Mouse (Mus musculus) G1E (cell line): Measurements from ENCODE around the gene Mmp11.

ENCODE experiments used
- CTCF ChIP-seq: IDR thresholded peaks from 2 replicates; pipeline ENCODE4 v1.5.1; 2012; ENCODE audit warnings: low read depth, low read length, inconsistent platforms, mixed read lengths
- GATA1 ChIP-seq: IDR thresholded peaks from 2 replicates; pipeline ENCODE4 v1.6.1; 2012; ENCODE audit warnings: borderline replicate concordance, low read length, inconsistent platforms, mixed read lengths
- GATA2 ChIP-seq: IDR thresholded peaks from 2 replicates; pipeline ENCODE4 v1.6.1; 2012; ENCODE audit warnings: low read depth, low read length, inconsistent platforms, borderline replicate concordance
- POLR2AphosphoS5 ChIP-seq: IDR thresholded peaks from 2 replicates; pipeline ENCODE4 v1.6.1; 2012; ENCODE audit warnings: low read depth, low read length, inconsistent platforms; ENCODE audit not compliant: insufficient replicate concordance
- TAL1 ChIP-seq: conservative IDR thresholded peaks from 2 replicates; pipeline ENCODE4 v1.6.1; 2012; ENCODE audit warnings: low read depth, low read length, inconsistent platforms, mixed read lengths

DNA sequence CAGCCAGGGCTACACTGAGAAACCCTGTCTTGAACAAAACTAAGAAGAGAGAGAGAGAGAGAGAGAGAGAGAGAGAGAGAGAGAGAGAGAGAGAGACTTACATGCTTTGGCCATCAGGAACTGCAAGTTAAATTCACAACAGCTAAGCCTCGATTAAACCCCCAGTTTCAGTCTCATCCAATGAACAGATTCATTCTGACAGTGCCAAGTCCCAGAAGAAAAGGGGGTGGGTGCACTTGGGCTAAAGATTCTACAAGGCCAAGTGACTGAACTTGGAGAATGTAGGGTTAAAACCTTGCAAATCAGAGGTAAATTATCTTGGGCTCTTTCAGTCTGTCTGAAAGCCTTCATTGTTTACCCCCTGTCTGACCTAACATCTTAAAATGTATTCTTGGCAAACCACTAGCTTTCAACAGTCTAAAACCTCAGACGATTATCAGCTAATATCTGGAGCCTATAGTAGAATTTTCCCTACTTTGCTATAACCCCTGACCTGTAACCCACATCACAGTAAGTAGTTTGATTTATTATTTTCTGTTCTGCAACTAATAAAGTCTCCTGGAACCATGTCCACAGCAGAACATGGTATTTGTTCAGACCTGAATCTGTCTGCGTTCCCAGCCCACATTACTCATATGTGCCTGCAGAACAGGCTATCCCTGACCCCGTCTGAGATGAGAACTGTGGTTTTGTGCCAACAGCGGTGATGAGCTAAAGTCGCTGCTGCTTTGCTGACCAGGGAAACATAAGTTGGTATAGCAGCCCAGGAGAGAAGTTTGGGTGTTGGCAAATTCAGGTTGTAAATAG lies 55.3 kb downstream of the Mmp11 start:
- no peak for TF ChIP-seq CTCF
- no peak for TF ChIP-seq POLR2AphosphoS5
- no peak for TF ChIP-seq GATA1
- no peak for TF ChIP-seq TAL1
- TF ChIP-seq GATA2 = no peak
